Mouse (Mus musculus): ENCODE data around the gene Ilvbl.
"Not testable (repeated sequence)": the region's sequence is repeated elsewhere in the genome, so short reads cannot be mapped to it uniquely, and the experiment has no call there.

The Ilvbl gene

GRCm38 (mm10) chr10:78574250-78575104 lies at the start of gene Ilvbl:
TSS of gene Ilvbl (plus strand) at chr10:78574346.
- DNase-seq (ENCODE audit: low read depth, low spot score) = peak; percentile 95

- not testable (repeated sequence) for DNase-seq (ENCODE audit: low read depth, low spot score)
Measured at GRCm38 (mm10) chr10:78525071-78525470, 49.1 kb upstream of the Ilvbl start.

- no peak for DNase-seq (ENCODE audit: low read depth, low spot score)
Measured at GRCm38 (mm10) chr10:78525511-78525910, 48.6 kb upstream of the Ilvbl start.

DNA sequence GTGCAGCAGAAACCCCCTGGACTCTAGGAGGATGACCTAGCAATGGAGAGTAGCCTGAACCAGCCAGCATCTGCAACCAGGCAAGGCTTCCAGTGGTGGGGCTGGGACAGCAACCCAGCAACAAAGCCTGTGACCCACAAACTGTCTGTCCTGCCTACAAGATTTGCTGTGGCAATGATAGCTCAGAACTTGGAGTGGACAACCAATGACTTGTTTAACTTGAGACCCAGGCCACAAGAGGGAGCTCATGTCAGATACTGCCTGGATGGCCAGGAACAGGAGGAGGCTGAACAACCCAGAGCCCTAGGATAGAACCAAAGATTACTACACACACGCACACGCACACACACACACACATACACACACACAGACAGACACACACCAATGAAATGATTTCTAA lies 33.2 kb upstream of the Ilvbl start:
- DNase-seq (ENCODE audit: low read depth, low spot score) = no peak

GRCm38 (mm10) chr10:78565070-78565469 lies 9.1 kb upstream of the Ilvbl start:
- DNase-seq (ENCODE audit: low read depth, low spot score) = no peak

GRCm38 (mm10) chr10:78569191-78569590 lies 5.0 kb upstream of the Ilvbl start:
- DNase-seq (ENCODE audit: low read depth, low spot score) = no peak

GRCm38 (mm10) chr10:78569686-78570085 lies 4.5 kb upstream of the Ilvbl start:
- no peak for DNase-seq (ENCODE audit: low read depth, low spot score)

DNA sequence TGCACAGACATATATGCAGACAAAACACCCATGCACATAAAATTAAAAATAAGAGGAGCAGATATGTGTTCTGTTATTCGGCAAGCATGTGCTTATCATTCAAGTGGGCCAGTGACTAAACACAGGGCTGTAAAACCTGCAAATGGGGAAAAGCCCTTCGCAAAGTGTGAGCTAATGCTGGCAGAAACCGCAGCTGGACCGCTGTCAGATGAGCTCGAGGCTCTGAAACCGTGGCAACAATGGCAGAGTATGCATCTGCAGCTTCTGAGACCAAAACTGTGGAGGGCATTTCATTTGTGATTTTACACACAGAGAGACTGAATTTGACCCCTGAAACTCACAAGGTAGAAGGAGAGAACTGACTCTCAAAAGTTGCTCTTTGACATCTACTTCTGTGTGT lies 3.7 kb upstream of the Ilvbl start:
- no peak for DNase-seq (ENCODE audit: low read depth, low spot score)

DNA sequence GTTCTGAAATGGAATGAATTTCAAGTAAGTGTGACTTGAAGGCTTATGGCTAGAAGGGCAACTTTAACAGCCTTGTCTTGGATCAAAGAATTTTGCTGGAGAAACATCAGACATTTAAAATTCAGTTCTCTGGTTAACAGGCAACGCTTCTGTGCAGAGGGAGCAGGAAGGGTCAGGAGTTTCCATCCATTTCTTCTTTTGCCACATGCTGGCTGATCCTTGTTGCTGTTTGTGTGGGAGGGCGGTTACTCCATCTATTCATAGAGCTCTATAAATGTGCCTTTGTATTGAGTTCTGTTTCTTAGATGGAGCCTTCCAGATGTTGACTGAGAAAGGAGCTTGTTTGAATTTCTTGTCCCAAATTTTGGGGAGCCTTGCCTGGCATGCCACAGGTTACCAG lies 3.2 kb upstream of the Ilvbl start:
- peak; percentile 20 for DNase-seq (ENCODE audit: low read depth, low spot score)

DNA sequence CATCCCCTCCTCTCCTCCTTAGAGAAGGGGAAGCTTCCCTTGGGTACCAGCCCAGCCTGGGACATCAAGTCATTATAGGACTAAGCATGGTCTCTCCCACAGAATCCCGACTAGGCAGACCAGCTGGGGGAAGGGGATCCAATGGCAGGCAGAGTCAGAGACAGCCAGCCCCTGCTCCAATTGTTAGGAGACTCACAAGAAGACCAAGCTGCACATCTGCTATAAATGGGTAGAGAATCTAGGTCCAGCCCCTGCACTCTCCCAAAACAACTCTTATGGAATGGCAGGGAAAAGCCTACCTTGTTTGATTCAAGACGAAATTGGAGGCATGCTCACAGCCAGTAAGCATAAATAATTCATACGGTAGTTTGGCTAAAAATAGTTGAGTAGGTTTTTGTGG lies 920 bp upstream of the Ilvbl start:
- DNase-seq (ENCODE audit: low read depth, low spot score) = no peak

DNA sequence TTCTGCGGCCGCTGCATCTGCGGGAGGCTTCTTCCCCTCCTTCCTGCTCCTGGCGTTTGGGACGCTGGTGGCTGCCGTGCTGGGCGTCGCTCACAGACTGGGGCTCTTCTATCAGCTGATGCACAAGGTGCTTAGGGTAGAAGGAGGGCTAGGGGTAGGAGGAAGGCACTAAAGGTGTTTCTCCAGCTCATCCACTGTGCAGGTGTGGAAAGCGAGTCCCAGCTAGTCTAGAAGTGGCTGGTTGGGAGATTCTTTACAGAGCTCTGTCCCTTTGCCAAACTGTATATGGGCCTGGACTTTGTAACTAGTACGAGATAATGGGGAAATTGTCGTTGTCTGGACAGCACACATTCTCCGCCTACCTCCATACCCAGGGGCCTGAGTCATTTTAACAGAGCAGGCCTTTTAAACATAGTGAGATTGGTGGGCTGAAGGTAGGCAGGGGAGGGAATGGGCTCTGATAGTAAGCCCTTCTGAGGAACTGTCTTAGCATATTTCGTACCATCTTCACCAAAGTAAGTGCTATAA lies 1.0 kb downstream of the Ilvbl start:
- no peak for DNase-seq (ENCODE audit: low read depth, low spot score)

- DNase-seq (ENCODE audit: low read depth, low spot score) = no peak
Measured at GRCm38 (mm10) chr10:78575690-78576089, 1.5 kb downstream of the Ilvbl start.

DNA sequence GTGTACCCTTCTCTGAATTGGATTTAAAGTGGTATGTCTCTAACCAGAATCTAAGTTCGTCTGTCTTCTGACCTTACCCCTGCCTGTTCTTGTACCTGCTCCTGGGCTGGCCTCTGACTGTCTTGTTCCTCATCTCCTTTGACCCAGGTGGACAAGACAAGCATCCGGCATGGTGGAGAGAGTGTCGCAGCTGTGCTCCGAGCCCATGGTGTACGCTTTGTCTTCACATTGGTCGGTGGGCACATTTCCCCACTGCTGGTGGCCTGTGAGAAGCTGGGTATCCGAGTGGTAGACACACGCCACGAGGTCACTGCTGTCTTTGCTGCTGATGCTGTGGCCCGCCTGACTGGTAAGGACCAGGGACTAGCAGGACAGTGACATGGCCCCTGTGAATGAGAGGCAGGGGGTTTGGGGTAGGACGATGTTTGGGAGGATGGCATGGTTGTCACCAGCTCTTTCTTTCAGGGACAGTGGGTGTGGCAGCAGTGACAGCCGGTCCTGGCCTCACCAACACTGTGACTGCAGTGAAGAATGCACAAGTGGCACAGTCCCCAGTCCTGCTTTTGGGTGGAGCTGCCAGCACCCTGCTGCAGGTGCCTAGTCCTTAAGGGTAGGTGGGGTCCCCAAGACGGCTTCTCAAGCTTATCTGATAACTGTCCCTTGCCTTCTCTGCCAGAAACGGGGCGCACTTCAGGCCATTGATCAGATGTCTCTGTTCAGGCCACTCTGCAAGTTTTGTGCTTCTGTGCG lies 2.5 kb downstream of the Ilvbl start:
- no peak for DNase-seq (ENCODE audit: low read depth, low spot score)

GRCm38 (mm10) chr10:78578204-78578603 lies 4.1 kb downstream of the Ilvbl start:
- no peak for DNase-seq (ENCODE audit: low read depth, low spot score)

GRCm38 (mm10) chr10:78581121-78581520 lies 7.0 kb downstream of the Ilvbl start:
- no peak for DNase-seq (ENCODE audit: low read depth, low spot score)

GRCm38 (mm10) chr10:78583347-78583746 lies 9.2 kb downstream of the Ilvbl start:
- no peak for DNase-seq (ENCODE audit: low read depth, low spot score)

DNA sequence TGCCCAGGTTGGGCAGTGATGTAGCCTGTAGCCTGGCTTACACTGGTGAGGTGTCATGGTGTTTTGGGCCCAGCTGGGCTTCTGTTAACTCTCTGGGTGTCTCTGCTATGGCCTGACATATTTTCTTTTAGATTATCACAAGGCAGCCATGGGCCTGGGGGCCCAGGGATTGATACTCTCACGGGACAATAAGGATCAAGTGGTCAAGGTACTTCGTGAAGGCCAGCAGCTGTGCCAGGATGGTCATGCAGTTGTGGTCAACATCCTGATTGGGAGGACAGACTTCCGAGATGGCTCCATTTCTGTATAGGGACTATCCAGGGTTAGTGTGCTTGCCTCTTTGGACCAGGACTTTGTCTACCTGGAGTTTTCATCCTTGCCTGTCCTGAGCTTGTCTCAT lies 9.8 kb downstream of the Ilvbl start:
- no peak for DNase-seq (ENCODE audit: low read depth, low spot score)

DNA sequence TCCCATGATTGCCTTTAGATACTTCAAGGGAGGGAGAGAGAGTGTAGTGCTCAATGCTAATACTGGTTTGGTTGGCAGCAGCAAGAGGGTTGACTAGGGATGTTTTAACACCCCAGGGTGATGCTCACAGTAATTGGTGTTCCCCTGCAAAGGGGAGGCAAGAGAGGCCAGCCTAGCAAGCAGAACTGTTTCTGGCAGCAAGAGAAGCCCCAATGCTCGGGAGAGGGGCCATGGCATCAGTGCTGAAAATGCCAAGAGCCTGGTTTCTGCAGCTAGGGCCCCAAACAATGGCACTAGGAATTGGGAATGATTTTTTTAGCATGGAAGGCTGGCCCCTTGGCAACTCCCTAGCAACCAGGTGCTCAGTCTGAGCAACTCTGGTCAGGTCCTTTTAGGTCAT lies 10.8 kb downstream of the Ilvbl start:
- DNase-seq (ENCODE audit: low read depth, low spot score) = no peak

GRCm38 (mm10) chr10:78585606-78586005 lies 11.5 kb downstream of the Ilvbl start:
- no peak for DNase-seq (ENCODE audit: low read depth, low spot score)

GRCm38 (mm10) chr10:78586026-78586425 lies 11.9 kb downstream of the Ilvbl start:
- no peak for DNase-seq (ENCODE audit: low read depth, low spot score)

DNA sequence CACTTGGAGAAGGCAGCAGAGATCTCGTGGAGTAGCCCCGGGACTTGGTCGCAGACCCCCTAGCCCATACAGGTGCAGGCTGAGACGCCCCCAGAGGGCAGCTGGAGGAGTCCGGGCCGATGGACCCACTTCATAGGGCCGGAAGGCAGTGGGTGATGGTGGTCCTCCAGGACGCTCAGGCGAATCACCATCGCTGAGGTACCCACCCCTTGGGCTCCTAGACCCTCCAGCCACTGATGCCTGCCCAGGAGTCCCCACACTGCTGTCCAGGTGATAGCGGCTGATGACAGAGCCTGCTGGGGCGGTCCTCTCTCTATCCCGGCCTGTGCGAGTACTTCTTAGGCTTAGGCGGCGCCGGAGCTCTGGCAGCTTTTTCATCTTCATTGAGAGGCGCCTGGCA lies 15.1 kb downstream of the Ilvbl start:
- no peak for DNase-seq (ENCODE audit: low read depth, low spot score)

GRCm38 (mm10) chr10:78589901-78590300 lies 15.8 kb downstream of the Ilvbl start:
- no peak for DNase-seq (ENCODE audit: low read depth, low spot score)

- DNase-seq (ENCODE audit: low read depth, low spot score) = no peak
Measured at GRCm38 (mm10) chr10:78590744-78591143, 16.6 kb downstream of the Ilvbl start.

Measured in forelimb bud, embryonic 11.5 days (tissue).